Mouse (Mus musculus): ENCODE measurements around the gene Tmem200a. TPM values are rescaled to one million over a fixed set of nuclear protein-coding genes. Genes with fewer than 3 reads are reported as not detected.

Tmem200a gene
- polyA plus RNA-seq, 1 experiment from 2014 or later: 9.3 TPM

DNA sequence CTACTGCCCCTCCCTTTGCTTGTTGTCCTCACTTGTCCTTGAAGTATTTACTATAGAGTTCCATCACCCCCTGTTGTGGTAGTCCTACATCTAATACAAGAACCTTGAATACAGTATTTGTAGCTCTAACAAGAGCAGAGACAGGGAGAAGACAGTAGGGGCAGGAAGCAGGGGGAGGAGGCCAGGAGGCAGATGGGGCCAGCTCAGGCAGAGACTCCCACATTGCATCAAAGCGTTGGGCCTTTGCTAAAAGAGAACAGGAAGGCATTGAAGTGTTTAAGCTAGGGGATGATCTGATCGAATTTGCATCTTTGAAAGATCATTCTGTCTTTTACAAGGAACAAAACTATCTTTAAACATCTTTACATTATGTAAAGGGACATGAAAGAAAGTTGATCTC is 133.0 kb downstream of the Tmem200a start:
- DNase-seq (no peak), ATAC-seq (ENCODE audit: insufficient read depth) (no peak)
- Histone ChIP-seq H3K27ac (ENCODE audit: low read depth) (no peak overlapping the region), H3K36me3 (ENCODE audit: insufficient read depth) (no peaks in the 10 kb centered on the region), H3K27me3 (ENCODE audit: insufficient read depth, low read length) (no peaks in the 10 kb centered on the region), H3K4me2 (no peak overlapping the region), H3K4me3 (ENCODE audit: low read depth, low read length) (no peak overlapping the region), H3K9me3 (ENCODE audit: low read depth, low read length) (no peaks in the 10 kb centered on the region), H3K9ac (no peak overlapping the region), H3K4me1 (ENCODE audit: insufficient read depth) (no peaks in the 10 kb centered on the region)
- 66% methylated on average over 2 of the region's 2 CpGs for WGBS
- TF ChIP-seq CTCF (IDR thresholded peaks at IDR 0.05; ENCODE audit: low read depth): no peak

- no peaks in the 10 kb centered on the region for H3K9me3 ChIP-seq (ENCODE audit: low read depth, low read length)
Observed at GRCm38 (mm10) chr10:25944641-25945040, 134.2 kb downstream of the Tmem200a start.

DNA sequence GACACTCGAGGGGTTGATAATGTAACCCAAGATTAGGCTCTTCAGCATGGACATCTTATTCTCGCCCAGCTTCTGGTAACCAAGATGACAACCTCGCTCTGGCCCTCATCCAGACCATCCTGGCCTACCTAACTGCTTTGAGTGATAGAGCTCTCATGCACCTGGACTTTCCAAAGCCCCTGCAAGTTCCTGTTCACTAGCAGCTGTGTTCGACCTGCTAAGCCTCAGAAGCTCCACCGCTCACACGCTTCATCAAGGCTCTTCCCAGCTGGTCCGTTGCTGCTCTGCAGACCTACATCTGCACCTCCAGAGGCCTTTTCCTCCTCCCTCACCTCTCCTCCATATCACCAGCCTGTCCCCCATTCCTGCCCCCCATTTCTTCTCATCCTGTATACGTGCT is 147.1 kb downstream of the Tmem200a start:
- Histone ChIP-seq H3K36me3 (ENCODE audit: insufficient read depth) (no peaks in the 10 kb centered on the region), H3K4me3 (ENCODE audit: low read depth, low read length) (no peak overlapping the region), H3K27ac (ENCODE audit: low read depth) (no peak overlapping the region), H3K27me3 (ENCODE audit: insufficient read depth, low read length) (no peaks in the 10 kb centered on the region), H3K9ac (no peak overlapping the region), H3K4me2 (no peak overlapping the region), H3K9me3 (ENCODE audit: low read depth, low read length) (no peaks in the 10 kb centered on the region), H3K4me1 (ENCODE audit: insufficient read depth) (no peaks in the 10 kb centered on the region)
- ATAC-seq (ENCODE audit: insufficient read depth): no peak
- TF ChIP-seq CTCF (IDR thresholded peaks at IDR 0.05; ENCODE audit: low read depth): no peak
- DNase-seq: no peak
- 79% methylated on average over 8 of the region's 8 CpGs for WGBS

More at GRCm38 (mm10) chr10:25944641-25945040, 134.2 kb downstream of the Tmem200a start:
- ATAC-seq (ENCODE audit: insufficient read depth): no peak
- no peak for TF ChIP-seq CTCF (IDR thresholded peaks at IDR 0.05; ENCODE audit: low read depth)
- Histone ChIP-seq H3K9ac (no peak overlapping the region), H3K4me2 (no peak overlapping the region), H3K4me1 (ENCODE audit: insufficient read depth) (no peaks in the 10 kb centered on the region), H3K36me3 (ENCODE audit: insufficient read depth) (no peaks in the 10 kb centered on the region), H3K27ac (ENCODE audit: low read depth) (no peak overlapping the region), H3K4me3 (ENCODE audit: low read depth, low read length) (no peak overlapping the region), H3K27me3 (ENCODE audit: insufficient read depth, low read length) (no peaks in the 10 kb centered on the region)
- 86% methylated on average over 2 of the region's 2 CpGs for WGBS
- DNase-seq: no peak

DNA sequence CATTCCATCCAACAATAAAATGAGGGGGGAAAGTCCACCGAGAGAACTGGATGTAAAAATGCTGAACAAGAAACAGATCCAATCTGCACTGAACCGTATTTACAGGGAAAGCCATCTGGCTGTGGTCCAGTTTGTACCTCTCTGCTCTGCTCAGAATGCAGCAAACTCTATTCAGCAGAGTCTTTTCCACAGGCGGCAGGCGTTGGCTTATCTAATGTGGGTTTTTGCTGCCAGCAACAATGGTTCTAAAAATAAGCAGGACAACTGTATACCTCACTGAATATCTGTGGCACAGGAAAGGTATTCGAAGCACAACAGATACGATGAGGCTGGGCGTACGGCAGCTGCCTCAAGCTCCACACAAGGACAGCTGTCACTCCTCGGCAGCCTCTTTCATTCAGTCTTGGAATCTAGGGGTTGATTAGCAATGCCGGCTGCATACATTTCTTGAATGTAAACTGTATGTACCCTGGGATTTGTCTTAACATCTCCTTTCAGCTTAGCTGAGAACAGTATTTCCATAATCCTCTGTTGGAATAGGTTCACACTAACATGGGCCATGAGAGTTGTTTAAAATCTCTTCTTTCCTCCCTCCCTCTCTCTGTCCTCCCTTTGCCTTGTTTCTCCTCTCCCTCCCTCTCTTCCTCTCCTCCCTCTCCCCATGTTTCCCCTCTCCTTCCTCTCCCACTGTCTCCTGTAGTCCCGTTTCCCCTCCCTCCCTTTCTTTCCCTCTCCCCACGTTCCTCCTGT is 149.3 kb downstream of the Tmem200a start:
- H3K4me3 ChIP-seq (ENCODE audit: low read depth, low read length): no peak overlapping the region
- no peaks in the 10 kb centered on the region for H3K9me3 ChIP-seq (ENCODE audit: low read depth, low read length)
- H3K27ac ChIP-seq (ENCODE audit: low read depth): no peak overlapping the region
- no peaks in the 10 kb centered on the region for H3K36me3 ChIP-seq (ENCODE audit: insufficient read depth)
- no peak overlapping the region for H3K9ac ChIP-seq
- TF ChIP-seq CTCF (IDR thresholded peaks at IDR 0.05; ENCODE audit: low read depth): no peak
- no peaks in the 10 kb centered on the region for H3K27me3 ChIP-seq (ENCODE audit: insufficient read depth, low read length)
- 0 out of 2 replicates have a peak overlapping the region, but pooled peaks have one; percentile 25 for H3K4me2 ChIP-seq
- peak; percentile 60; the same call in 1 of the 2 replicates for ATAC-seq (ENCODE audit: insufficient read depth)
- 23% methylated on average over 12 of the region's 12 CpGs for WGBS
- peak; percentile 61 for DNase-seq
- H3K4me1 ChIP-seq (ENCODE audit: insufficient read depth): no peaks in the 10 kb centered on the region

DNA sequence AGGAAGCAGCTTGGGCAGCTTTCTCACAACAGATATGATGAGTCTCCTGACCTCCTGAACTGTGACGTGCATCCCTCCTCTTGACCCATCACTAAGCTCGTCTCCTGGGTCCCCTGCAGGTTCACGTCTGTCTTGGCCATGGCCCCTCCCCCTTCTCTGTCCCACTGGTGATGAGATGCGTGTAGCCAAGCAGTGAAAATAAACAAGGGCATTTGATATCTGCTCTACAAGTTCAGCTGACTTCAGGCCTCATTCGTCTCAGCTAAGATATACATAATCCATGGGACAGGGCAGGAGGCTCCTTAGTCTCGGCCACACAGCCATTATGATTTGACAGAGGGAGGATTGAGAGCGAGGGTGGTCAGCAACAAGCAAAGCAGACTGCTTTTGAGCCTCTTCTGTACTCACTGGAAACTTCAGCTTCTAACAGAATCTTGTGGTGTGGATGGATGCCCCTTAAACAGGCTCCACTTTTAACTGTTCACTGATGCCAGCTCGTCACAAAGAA is 149.9 kb downstream of the Tmem200a start:
- Histone ChIP-seq H3K27ac (ENCODE audit: low read depth) (no peak overlapping the region), H3K4me1 (ENCODE audit: insufficient read depth) (no peaks in the 10 kb centered on the region), H3K4me3 (ENCODE audit: low read depth, low read length) (no peak overlapping the region), H3K36me3 (ENCODE audit: insufficient read depth) (no peaks in the 10 kb centered on the region), H3K4me2 (no peak overlapping the region), H3K9ac (no peak overlapping the region), H3K9me3 (ENCODE audit: low read depth, low read length) (no peaks in the 10 kb centered on the region), H3K27me3 (ENCODE audit: insufficient read depth, low read length) (no peaks in the 10 kb centered on the region)
- TF ChIP-seq CTCF (IDR thresholded peaks at IDR 0.05; ENCODE audit: low read depth): no peak
- DNase-seq (peak; percentile 15), ATAC-seq (ENCODE audit: insufficient read depth) (0 out of 2 replicates have a peak, but pooled peaks have one; percentile 24)
- WGBS: 24% methylated on average over 8 of the region's 8 CpGs

DNA sequence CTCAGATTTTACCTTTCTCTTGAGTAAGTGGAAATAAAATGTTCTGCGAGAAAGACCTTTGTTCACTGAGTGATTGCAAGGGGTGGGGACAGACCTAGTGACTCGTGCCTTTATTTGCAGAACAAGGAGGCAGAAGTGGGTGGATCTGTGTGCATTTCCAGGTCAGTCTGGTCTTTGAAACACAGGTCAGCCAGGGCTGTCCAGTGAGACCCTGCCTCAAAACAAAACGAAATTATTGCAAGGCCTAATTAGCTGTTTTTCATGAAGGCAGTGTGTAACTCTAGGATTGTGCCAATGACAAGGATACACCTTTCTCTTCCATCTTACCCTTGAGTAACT is 150.4 kb downstream of the Tmem200a start:
- ATAC-seq (ENCODE audit: insufficient read depth) (no peak), DNase-seq (no peak)
- Histone ChIP-seq H3K36me3 (ENCODE audit: insufficient read depth) (no peaks in the 10 kb centered on the region), H3K27me3 (ENCODE audit: insufficient read depth, low read length) (no peaks in the 10 kb centered on the region), H3K9ac (no peak overlapping the region), H3K27ac (ENCODE audit: low read depth) (no peak overlapping the region), H3K4me2 (no peak overlapping the region), H3K9me3 (ENCODE audit: low read depth, low read length) (no peaks in the 10 kb centered on the region), H3K4me1 (ENCODE audit: insufficient read depth) (no peaks in the 10 kb centered on the region), H3K4me3 (ENCODE audit: low read depth, low read length) (no peak overlapping the region)
- no peak for TF ChIP-seq CTCF (IDR thresholded peaks at IDR 0.05; ENCODE audit: low read depth)
- WGBS: 40% methylated on average over 3 of the region's 3 CpGs

DNA sequence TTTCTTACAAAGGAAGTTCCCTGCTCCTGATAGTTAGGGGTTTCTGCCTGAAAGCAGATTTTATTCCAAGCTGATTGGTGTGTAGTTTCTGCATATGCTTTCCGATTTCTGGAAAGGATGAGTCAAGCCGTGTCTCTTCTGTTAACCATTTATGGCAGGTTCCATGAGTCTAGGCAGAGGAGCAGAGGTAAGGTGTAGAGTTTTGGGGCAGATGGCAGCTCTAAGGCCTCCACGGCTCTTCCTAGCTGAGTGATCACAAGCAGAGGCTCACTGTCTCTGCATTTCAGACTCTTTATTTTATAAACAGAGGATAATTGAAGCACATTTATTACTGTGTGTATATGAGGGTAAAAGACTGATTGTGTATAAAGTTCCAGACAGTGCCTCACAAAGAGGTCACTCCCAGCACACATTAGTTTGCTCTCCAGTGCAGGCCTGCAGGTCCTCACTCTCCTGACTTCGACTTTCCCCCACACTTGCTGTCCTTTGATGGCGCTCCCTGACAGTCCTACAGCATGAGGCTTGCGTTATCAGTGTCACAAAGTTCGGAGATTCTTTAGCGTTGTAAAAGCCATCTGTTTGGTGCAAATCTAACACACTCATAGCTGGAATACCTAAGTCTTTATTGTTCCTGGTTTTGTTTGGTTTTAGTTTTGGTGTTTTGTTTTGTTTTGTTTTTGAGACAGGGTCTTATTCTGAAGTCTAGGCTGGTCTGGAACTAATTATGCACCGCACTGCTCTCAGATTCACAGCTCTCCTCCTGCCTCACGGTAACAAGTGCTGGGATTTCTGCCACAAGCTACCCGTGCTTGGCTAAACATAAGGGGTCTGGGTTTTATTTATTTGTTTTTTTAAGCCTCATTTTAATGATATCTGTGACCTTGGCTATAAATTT is 151.1 kb downstream of the Tmem200a start:
- no peak overlapping the region for H3K4me3 ChIP-seq (ENCODE audit: low read depth, low read length)
- TF ChIP-seq CTCF (IDR thresholded peaks at IDR 0.05; ENCODE audit: low read depth): no peak
- H3K27me3 ChIP-seq (ENCODE audit: insufficient read depth, low read length): no peaks in the 10 kb centered on the region
- 25% methylated on average over 11 of the region's 11 CpGs for WGBS
- H3K27ac ChIP-seq (ENCODE audit: low read depth): no peak overlapping the region
- no peak overlapping the region for H3K4me2 ChIP-seq
- ATAC-seq (ENCODE audit: insufficient read depth) (no peak), DNase-seq (no peak)
- H3K9ac ChIP-seq: no peak overlapping the region
- H3K4me1 ChIP-seq (ENCODE audit: insufficient read depth): no peaks in the 10 kb centered on the region
- H3K36me3 ChIP-seq (ENCODE audit: insufficient read depth): no peaks in the 10 kb centered on the region
- H3K9me3 ChIP-seq (ENCODE audit: low read depth, low read length): no peaks in the 10 kb centered on the region

All from lung, embryonic 14.5 days (tissue).